Mouse (Mus musculus) liver, embryonic 14 days (tissue): ENCODE measurements around the gene C1qbp. TPM values are rescaled to one million over a fixed set of nuclear protein-coding genes. Genes with fewer than 3 reads are reported as not detected.

Source experiments
- polyA plus RNA-seq: library from polyadenylated mRNA; depleted of rRNA; stranded (reverse); fragments of >200 nt; gene quantifications from 2 replicates; pipeline ENCODE4 v1.2.3, GENCODE M21; 2012; rRNA removed

The C1qbp gene
- polyA plus RNA-seq = 126 and 145 TPM in 2 replicates

GRCm38 (mm10) chr11:70982557-70983228 lies at the start of gene C1qbp:
TSS of gene C1qbp (minus strand) at chr11:70983026.

GRCm38 (mm10) chr11:71019201-71020068 lies 36.6 kb upstream of the C1qbp start, which contains the start of the genes Mis12 and Derl2:
TSS of gene Mis12 (plus strand) at chr11:71019611.
TSS of gene Derl2 (minus strand) at chr11:71019841.

GRCm38 (mm10) chr11:71004316-71004773 lies 21.5 kb upstream of the C1qbp start, which contains the start of gene Dhx33:
TSS of gene Dhx33 (minus strand) at chr11:71004437.

GRCm38 (mm10) chr11:70969821-70970559 lies 12.8 kb downstream of the C1qbp start, which contains the start of the genes Nup88 and Rpain:
TSS of gene Nup88 (minus strand) at chr11:70969973.
TSS of gene Rpain (plus strand) at chr11:70970213.

Other genes with a start within 250 kb of the C1qbp start
- 0.70 and 0.74 TPM in 2 replicates for gene Zfp3, start 218.8 kb downstream of the C1qbp start, polyA plus RNA-seq
- 0.17 and 0.24 TPM in 2 replicates for gene Scimp, start 170.4 kb downstream of the C1qbp start, polyA plus RNA-seq
- 4.3 and 4.5 TPM in 2 replicates for gene Rabep1, start 138.2 kb downstream of the C1qbp start, polyA plus RNA-seq
- 46.4 and 46.7 TPM in 2 replicates for gene Nup88, start 13.1 kb downstream of the C1qbp start, polyA plus RNA-seq
- 57.4 and 61.6 TPM in 2 replicates for gene Rpain, start 12.8 kb downstream of the C1qbp start, polyA plus RNA-seq
- 5.3 and 6.8 TPM in 2 replicates for gene Dhx33, start 21.4 kb upstream of the C1qbp start, polyA plus RNA-seq
- 15.8 and 16.2 TPM in 2 replicates for gene Mis12, start 36.6 kb upstream of the C1qbp start, polyA plus RNA-seq
- 9.7 and 11.4 TPM in 2 replicates for gene Derl2, start 36.8 kb upstream of the C1qbp start, polyA plus RNA-seq
- 1.3 and 2.1 TPM in 2 replicates for gene 6330403K07Rik, start 50.5 kb upstream of the C1qbp start, polyA plus RNA-seq
- gene Nlrp1a, start 161.7 kb upstream of the C1qbp start, polyA plus RNA-seq = 0.08 and 0.14 TPM in 2 replicates
- 0.09 and 0.15 TPM in 2 replicates for gene Nlrp1b, start 247.7 kb upstream of the C1qbp start, polyA plus RNA-seq